Mouse (Mus musculus) thymus, adult 2 months (tissue): ENCODE data around the gene Srarp. TPM values are rescaled to one million over a fixed set of nuclear protein-coding genes. Genes with fewer than 3 reads are reported as not detected.

Experiments used
- DNase-seq: peaks from one replicate; pipeline ENCODE4 v3.0.0; 2021
- H3K27ac ChIP-seq: fragments of 200-500 bp; 2 replicates; pipeline ENCODE4 v1.5.1; 2012; ENCODE audit warnings: low read length, control low read depth; ENCODE audit not compliant: control insufficient read depth, insufficient read depth
- H3K27me3 ChIP-seq: fragments of 200-500 bp; 2 replicates; pipeline ENCODE4 v1.6.1; 2012; ENCODE audit warnings: mild to moderate bottlenecking, low read length, moderate library complexity, mixed read lengths; ENCODE audit not compliant: control insufficient read depth, insufficient read depth
- H3K36me3 ChIP-seq: fragments of 200-500 bp; 2 replicates; pipeline ENCODE4 v1.6.1; 2012; ENCODE audit warnings: mild to moderate bottlenecking, low read length, moderate library complexity; ENCODE audit not compliant: control insufficient read depth, insufficient read depth
- H3K4me1 ChIP-seq: fragments of 200-500 bp; replicated peaks from 2 replicates; pipeline ENCODE4 v1.6.1; 2012; ENCODE audit warnings: low read length; ENCODE audit not compliant: control insufficient read depth, insufficient read depth
- H3K4me3 ChIP-seq: fragments of 200-500 bp; 2 replicates; pipeline ENCODE4 v1.5.1; 2012; ENCODE audit warnings: mild to moderate bottlenecking, low read length, control low read depth, moderate library complexity; ENCODE audit not compliant: control insufficient read depth, insufficient read depth
- CTCF ChIP-seq: fragments of 200-500 bp; IDR thresholded peaks from 2 replicates; pipeline ENCODE4 v1.5.1; 2012; ENCODE audit warnings: mild to moderate bottlenecking, control low read depth, low read length, moderate library complexity, borderline replicate concordance; ENCODE audit not compliant: control insufficient read depth, poor library complexity, insufficient read depth; ENCODE audit errors: extremely low read depth
- POLR2A ChIP-seq: fragments of 200-500 bp; IDR thresholded peaks from 2 replicates; pipeline ENCODE4 v1.6.1; 2012; ENCODE audit warnings: mild to moderate bottlenecking, low read length, control low read depth, moderate library complexity; ENCODE audit not compliant: control insufficient read depth, poor library complexity, insufficient read depth; ENCODE audit errors: extremely low read depth
- WGBS: fragments of 180-500 bp; shearing (Covaris S2); methylation state at CpG from one replicate; pipeline ENCODE4 v1.1.7; 2018; 5-methylcytosine and 5-hydroxymethylcytosine counted together
- polyA plus RNA-seq: library from polyadenylated mRNA; depleted of rRNA; stranded (reverse); fragments of >200 nt; gene quantifications from 2 replicates; pipeline ENCODE4 v1.2.3, GENCODE M21; 2012; rRNA removed

The Srarp gene
- polyA plus RNA-seq = 0.40 and 0.42 TPM in 2 replicates

DNA sequence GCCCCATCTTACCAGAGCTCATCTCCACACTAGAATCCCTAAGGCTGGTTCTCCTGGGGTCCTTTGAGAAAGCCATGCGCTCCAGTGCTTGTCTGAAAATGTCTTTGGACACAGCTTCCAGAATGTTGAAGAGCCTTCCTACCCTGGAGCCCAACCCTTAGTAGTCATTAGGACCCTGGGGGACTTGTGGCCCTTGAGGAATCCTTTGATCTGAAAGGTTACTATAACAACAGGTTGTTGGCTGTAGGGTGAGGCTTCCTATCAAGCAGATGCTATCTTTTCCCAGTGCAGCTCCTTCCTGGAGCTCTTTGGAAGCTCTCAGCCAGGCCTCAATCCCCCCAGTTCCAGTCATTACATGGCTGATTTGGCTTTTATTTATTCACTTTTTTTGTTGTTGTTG is at the start of gene Srarp:
Gene Srarp, minus strand, starts transcription at position 132 of the 400 bp plus-strand sequence.
- 0 out of 2 replicates have a peak, but pooled peaks cover 3% of the 10 kb centered on the region for H3K4me1 ChIP-seq
- 100% methylated on average over 1 of the region's 1 CpGs for WGBS

DNA sequence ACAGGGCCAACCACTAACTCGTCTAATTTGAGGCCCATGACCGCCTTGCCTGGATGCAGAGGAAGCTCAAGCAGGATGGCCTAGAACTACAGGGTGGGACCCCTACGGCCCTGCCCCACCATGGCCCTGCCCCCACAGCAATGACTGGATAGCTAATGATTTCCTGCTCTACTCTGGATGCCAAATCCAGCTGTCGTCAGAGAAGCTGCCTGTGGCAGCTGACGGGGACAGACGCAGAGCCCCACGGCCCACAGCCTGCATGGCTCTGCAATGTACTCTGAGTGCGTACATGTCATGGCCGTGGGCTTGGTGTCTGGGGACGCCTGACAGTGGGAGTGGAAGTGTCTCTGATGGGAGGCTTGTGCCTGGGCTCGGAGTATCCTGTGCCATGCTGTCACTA is 48.2 kb upstream of the Srarp start:
- 93% methylated on average over 11 of the region's 11 CpGs for WGBS
- DNase-seq = no peak
- no peak overlapping the region for H3K4me3 ChIP-seq
- H3K27ac ChIP-seq = no peak overlapping the region
- no peaks in the 10 kb centered on the region for H3K27me3 ChIP-seq
- H3K4me1 ChIP-seq = no peaks in the 10 kb centered on the region
- peaks cover 67% of the 10 kb centered on the region for H3K36me3 ChIP-seq
- TF ChIP-seq POLR2A = no peak
- no peak for TF ChIP-seq CTCF

More for the DNA sequence above, at the start of gene Srarp:
- TF ChIP-seq POLR2A (no peak), CTCF (no peak)
- H3K27ac ChIP-seq = no peak within 1 kb of the TSS
- no peaks in the 10 kb centered on the region for H3K27me3 ChIP-seq
- no peaks in the 10 kb centered on the region for H3K36me3 ChIP-seq
- H3K4me3 ChIP-seq = no peak within 1 kb of the TSS
- DNase-seq = no peak

DNA sequence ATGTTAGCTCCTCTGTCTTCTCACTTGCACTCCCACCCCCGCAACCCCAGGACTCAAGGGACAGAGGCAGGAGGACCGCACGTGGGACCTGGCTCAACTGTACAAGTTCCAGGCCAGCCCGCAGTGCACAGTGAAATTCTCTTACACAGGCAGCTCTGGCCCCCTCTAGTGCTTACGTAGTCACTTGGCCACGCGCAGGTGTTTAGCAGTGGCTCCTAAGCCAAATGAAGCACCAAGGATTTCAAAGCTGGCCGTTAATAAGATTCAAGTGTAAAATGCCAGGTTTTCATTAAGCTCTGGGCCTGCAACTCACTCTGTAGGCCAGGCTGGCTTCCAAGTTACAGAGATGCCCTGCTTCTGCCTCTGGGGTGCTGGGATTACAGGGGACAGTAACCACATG is 43.5 kb upstream of the Srarp start:
- Histone ChIP-seq H3K27ac (no peak overlapping the region), H3K4me1 (no peaks in the 10 kb centered on the region; the same call in 1 of the 2 replicates), H3K4me3 (no peak overlapping the region), H3K27me3 (no peaks in the 10 kb centered on the region), H3K36me3 (peaks cover 77% of the 10 kb centered on the region)
- TF ChIP-seq POLR2A (no peak), CTCF (no peak)
- WGBS = 98% methylated on average over 8 of the region's 8 CpGs
- no peak for DNase-seq

DNA sequence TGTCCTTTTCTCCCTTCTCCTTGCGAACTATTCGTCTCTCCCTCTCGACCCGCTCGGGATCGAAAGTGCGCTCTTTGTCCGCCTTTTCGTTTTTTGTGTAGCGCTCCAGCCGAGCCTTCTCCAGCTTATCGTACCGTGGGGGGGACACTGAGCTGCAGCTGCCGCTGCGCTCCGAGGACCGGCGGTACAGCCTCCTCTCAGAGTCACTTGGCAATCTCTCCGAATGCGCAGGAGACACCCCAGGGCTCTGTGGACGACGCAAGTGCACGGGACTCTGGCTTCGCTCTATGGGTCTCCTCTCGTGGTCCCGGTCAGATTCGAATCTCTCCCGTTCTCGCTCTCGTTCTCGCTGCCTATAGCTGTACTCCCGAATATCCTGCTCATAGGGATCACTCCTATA is 42.9 kb upstream of the Srarp start:
- Histone ChIP-seq H3K4me1 (no peaks in the 10 kb centered on the region; the same call in 1 of the 2 replicates), H3K36me3 (peaks cover 78% of the 10 kb centered on the region), H3K4me3 (no peak overlapping the region), H3K27me3 (no peaks in the 10 kb centered on the region), H3K27ac (no peak overlapping the region)
- DNase-seq = no peak
- no peak for TF ChIP-seq CTCF
- 96% methylated on average over 32 of the region's 32 CpGs for WGBS

DNA sequence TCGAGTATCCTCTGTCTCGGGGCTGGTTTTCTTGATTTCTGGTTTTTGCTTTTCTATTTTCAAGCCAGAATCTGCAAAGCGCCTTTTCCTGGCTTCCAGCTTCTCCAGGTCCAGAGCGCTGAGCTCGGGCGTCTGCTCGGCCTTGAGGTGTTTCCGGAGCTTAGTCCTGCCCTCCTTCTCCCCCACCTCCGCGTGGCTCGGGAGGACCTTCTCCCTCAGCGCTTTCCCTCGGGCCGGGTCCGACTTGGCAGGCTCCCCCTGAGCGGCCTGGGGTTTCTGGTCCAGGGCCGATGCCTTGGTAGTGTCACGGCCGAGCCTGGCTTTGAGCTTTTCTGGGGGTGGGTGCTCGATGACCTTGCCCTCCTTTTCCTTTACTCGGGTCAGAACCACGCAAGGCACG is 42.3 kb upstream of the Srarp start:
- WGBS = 75% methylated on average over 23 of the region's 23 CpGs
- peaks cover 78% of the 10 kb centered on the region for H3K36me3 ChIP-seq
- no peak for DNase-seq
- no peak overlapping the region for H3K4me3 ChIP-seq
- H3K27me3 ChIP-seq = no peaks in the 10 kb centered on the region
- TF ChIP-seq CTCF (no peak), POLR2A (no peak)
- H3K4me1 ChIP-seq = no peaks in the 10 kb centered on the region; the same call in 1 of the 2 replicates
- no peak overlapping the region for H3K27ac ChIP-seq

DNA sequence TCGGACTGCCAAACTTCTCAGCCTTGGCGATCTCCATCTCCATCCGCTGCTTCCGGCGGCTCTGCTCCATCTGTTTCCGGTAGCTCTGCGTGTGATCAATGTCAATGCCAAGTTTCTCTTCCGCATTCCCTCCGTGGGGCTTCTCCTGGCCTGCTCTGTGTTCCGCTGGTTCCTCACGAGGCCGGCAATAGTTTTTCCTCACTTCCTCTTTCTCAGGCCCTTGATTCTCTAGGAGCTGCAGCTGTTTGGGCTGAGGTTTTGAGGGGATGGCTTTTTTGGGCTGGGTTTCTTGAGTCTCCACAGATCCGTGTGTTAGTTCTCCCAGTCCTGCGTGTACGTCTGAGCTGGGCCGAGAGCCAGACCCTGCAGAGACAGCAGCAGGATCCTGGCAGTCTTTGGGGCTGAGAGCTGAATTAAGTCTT is 41.8 kb upstream of the Srarp start:
- no peak for TF ChIP-seq POLR2A
- no peak for TF ChIP-seq CTCF
- no peak overlapping the region for H3K27ac ChIP-seq
- 30% methylated on average over 16 of the region's 16 CpGs for WGBS
- no peak for DNase-seq
- no peak overlapping the region for H3K4me3 ChIP-seq
- peaks cover 78% of the 10 kb centered on the region for H3K36me3 ChIP-seq
- H3K4me1 ChIP-seq = no peaks in the 10 kb centered on the region; the same call in 1 of the 2 replicates
- no peaks in the 10 kb centered on the region for H3K27me3 ChIP-seq

DNA sequence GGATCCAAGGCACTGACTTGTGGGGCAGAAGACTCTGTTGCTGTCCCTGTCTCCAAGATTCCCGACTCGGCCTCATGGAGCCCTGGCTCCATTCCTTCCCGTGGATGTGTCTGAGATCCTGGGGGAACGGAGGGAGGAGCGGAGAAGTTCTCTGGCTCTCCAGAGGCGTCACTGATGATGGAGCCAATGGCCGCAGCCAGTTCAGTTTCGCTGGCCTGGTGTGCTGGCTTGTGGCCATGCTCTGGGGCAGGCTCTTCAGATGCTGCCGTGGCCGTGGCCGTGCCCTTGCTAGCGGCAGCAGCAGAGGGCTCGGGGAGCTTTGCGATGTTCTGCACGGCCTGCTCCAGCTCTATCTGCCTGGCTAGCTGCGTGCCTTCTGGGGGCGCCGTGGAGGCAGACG is 38.5 kb upstream of the Srarp start:
- Histone ChIP-seq H3K4me1 (no peaks in the 10 kb centered on the region; the same call in 1 of the 2 replicates), H3K27ac (no peak overlapping the region), H3K27me3 (no peaks in the 10 kb centered on the region), H3K4me3 (no peak overlapping the region), H3K36me3 (peaks cover 78% of the 10 kb centered on the region)
- 96% methylated on average over 19 of the region's 19 CpGs for WGBS
- no peak for TF ChIP-seq POLR2A
- no peak for TF ChIP-seq CTCF
- no peak for DNase-seq
